Mouse (Mus musculus): ENCODE data around the gene Bcl2l15.

Bcl2l15 gene

GRCm38 (mm10) chr3:103872663-103873098 lies 40.3 kb downstream of the Bcl2l15 start:
- DNase-seq: no peak

- no peak for DNase-seq
Observed at GRCm38 (mm10) chr3:103874329-103874728, 41.9 kb downstream of the Bcl2l15 start.

DNA sequence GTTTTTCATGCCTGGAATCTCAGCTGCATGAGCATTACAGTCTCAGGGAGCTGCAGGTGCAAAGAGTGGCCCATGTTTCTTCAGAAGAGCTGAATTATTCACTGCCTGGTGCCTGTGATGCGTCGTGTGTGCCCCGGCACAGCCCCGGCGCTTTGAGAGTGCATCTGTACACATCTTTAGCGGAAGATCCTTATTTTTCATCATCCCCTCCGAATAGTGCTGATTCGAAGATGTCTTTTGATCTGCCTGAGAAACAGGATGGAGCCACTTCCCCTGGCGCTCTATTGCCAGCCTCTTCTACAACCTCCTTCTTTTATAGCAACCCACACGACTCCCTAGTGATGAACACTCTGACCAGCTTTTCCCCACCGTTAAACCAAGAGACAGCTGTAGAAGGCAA lies 53.5 kb downstream of the Bcl2l15 start:
- DNase-seq: no peak

GRCm38 (mm10) chr3:103887581-103887980 lies 55.2 kb downstream of the Bcl2l15 start:
- peak; percentile 28 to 36 for DNase-seq

GRCm38 (mm10) chr3:103893374-103893773 lies 61.0 kb downstream of the Bcl2l15 start:
- no peak for DNase-seq

Measured in kidney, postnatal 4 days (tissue).